Mouse (Mus musculus): ENCODE data around the gene Cemip2. TPM values are rescaled to one million over a fixed set of nuclear protein-coding genes. Genes with fewer than 3 reads are reported as not detected.
"Not testable (repeated sequence)": the region's sequence is repeated elsewhere in the genome, so short reads cannot be mapped to it uniquely, and the experiment has no call there.

Gene Cemip2
- total RNA-seq, 2 experiments from 2014 or later: 12.3 to 15.9 TPM

DNA sequence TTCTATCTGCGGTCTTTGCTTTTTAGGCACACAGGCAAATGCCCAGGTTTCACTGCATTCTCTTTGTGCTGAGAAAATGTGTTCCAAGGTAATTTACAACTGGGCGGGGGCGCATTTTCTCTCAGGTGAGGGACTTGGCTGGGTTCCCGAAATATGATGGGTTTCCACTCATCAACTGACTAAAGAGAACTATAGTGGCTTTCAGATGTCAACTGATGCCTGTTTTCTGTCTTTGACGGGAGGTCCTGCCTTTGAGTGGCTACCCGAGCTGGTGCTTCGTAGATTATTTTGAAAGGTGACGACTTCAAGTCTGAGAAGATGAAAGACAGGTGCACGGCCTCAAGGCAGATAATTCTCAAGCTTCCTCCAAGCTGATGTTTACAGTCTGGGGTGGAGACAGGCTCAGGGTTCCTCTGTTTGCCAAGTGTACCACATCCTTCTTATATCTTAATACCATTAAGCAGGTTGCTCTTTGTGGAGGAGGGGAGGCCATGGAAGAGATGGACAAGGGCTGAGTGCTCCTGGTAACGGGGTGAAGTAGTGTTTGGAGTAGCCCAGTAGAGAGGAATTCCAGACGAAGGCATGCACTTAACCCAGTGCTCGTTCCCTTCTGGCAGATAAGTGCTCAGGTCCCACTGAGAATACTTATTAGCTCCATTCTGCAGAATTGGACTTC lies 80.8 kb downstream of the Cemip2 start:
- intact Hi-C loops (cut with DNase I): no loop called here

DNA sequence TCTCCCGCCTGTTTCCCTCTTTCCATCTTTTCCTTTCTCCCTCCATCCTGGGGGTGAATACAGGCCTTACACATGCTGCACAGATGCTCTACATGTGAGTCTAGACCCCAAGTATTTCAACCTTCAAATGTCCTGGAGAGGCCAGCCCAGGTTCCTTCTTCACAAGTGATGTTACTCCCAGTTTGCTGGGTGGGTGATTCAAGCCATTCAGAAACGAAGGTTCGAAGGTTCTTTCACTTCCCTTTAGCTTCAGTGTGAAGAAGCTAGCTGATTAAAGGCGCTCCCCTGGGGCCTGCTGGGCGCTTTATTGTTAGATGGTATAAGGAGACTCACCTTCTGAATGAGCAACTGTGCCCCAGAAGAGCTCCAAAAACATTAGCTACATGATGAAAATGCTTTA lies 82.0 kb downstream of the Cemip2 start:
- DNase-seq (ENCODE audit: low spot score in 2 of 2): no peak
- intact Hi-C loops (cut with DNase I): no loop called here

More for the DNA sequence above, 80.8 kb downstream of the Cemip2 start:
- no peak for DNase-seq (ENCODE audit: low spot score in 2 of 2)

DNA sequence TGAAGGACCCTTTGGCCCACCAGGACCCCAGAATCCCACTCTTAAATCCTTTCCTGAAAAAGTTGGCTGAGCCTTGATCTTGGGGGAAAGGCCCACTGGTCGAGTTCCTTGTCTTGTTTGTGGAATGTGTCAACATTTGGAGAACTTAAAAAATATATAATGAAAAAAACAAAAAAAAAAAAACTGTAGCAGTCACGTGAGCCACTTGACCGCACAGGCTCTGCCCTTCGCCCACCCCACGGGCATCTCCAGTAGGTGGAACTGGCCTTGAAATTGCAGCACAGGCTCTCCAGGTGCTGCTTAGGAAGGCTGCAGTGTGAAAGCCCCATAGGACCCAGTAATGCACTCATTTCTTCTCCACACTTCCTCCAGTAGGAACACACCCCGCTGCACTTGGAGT lies 82.8 kb downstream of the Cemip2 start:
- no peak for DNase-seq (ENCODE audit: low spot score in 2 of 2)
- intact Hi-C loops (cut with DNase I): no loop called here

DNA sequence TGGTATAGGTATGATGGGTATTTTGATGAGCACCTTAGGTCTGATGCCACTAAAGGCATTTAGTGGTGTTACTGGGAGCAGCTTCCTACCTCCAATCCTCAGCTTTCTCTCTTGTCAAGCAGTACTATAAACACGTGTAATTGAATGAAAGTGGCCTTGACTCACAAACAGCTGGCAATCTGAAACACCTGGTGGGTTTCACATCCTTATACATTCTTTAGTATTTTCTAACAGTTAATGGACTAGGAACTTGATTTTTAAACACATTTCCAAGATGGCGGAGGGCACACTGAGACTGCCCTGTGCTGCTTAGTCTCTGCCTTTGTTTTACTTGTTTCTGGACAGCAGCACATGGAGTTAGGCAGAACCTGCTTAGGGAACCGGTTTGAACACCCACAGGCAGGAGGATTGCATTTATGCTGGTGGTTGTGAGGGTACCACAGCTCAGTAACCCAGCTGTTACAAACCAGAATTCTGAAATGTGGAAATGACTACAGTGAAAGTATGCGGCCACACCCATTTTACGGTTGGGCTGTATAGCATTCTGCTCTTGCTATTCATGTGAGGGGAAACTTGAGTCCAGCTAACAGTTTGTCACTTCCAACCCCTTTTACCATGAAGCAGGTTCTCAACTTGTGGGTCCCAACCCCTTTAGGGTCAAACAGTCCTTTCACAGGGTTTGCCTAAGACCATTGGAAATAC lies 84.3 kb downstream of the Cemip2 start:
- no peak for DNase-seq (ENCODE audit: low spot score in 2 of 2)
- intact Hi-C loops (cut with DNase I): no loop called here

DNA sequence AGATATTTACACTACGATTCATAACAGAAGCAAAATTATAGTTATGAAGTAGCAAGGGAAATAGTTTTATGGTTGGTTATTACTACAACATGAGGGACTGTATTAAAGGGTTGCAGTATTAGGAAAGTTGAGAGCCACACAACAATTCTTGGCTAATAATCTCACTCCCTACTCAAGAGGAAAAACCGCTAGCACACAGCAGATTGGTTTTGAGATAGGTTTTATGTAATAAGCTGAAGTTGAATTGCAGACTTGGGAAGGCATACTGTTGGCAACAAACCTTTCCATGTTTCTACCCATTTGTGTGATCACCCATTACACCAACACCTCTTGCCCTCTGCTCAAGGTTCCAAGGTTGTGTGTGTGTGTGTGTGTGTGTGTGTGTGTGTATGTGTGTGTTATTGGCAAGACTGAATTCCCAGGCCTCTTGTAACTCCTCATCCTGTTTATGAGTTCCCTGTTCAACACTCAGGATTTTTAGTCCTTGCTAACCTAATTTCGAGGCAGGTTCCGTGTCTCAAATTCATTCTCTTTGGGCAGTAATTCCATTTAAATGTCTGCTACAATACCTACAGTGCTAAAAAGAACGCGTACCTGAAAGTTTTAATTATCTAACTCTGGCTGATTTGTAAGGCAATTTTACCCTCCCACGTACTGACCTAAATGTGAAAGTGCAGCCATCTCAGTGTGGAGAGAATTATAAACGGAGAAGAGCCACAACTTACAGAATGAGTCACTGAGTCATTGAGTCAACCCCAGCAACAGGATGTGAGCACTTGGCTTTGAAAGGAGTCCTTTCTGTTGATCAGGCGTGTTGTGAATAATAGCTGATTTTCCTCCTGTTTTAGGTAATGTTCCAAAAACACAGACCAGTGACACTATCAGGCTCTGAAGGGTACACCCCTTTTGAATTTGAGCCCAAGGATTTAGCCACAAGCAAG lies 85.1 kb downstream of the Cemip2 start:
- intact Hi-C loops (cut with DNase I): no loop called here
- DNase-seq (ENCODE audit: low spot score in 2 of 2): no peak

DNA sequence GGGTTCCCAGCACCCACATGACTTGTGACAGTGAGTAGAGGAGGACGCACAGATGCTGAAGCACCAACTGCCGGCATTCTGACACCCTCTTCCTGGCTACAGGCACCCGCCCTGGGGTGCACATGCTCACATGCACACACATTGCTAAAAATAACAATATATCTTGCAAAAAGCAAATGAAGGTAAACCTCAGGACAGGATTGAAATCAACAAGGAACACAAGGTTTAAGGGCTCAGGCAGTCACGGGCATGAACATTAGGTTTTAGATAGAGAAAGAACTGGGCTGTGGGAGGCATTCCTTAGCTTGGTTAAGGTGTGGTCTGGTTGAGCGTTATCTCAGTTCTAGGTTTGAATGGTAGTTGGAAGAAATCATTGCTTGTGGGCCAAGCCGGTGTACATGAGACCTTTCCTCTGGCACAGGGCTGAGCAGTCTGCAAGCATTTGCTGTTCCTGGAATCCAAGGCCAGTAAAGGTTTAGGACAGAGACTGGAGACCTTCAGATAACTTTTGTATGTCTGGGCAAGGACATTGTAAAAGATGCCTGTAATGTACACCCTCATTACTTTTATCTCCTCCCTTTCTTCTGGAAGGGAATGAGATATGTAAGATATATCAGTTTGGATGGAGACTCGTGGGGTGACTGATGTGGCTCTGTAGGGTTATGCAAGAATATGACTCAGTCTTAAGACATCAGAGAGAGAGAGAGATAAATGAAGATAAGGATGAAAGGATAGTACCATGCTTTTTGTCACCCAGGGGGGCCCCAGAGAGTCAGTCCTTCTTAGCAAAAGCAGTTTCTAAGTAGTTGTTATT lies 87.3 kb downstream of the Cemip2 start:
- no peak for DNase-seq (ENCODE audit: low spot score in 2 of 2)
- intact Hi-C loops (cut with DNase I): no loop called here

DNA sequence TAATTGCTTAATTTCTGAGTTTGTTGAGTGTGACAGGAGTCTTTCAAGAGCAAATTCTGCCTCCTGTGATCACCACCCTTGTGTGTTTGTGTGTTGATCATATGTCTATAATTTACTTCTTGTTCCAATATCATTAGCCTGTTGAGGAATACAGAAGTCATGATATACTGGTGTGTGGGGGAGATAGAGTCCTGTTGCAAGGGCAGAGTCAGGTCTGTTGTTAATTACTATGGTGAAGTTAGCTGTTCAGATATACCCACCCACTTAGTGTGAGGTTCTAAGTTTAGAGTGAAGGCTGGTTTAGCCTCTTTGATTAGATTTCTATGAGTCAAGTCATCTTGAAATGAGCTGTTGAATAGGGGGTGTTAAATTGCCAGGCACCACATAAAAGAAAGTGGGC lies 88.0 kb downstream of the Cemip2 start:
- intact Hi-C loops (cut with DNase I): no loop called here
- no peak for DNase-seq (ENCODE audit: low spot score in 2 of 2)

DNA sequence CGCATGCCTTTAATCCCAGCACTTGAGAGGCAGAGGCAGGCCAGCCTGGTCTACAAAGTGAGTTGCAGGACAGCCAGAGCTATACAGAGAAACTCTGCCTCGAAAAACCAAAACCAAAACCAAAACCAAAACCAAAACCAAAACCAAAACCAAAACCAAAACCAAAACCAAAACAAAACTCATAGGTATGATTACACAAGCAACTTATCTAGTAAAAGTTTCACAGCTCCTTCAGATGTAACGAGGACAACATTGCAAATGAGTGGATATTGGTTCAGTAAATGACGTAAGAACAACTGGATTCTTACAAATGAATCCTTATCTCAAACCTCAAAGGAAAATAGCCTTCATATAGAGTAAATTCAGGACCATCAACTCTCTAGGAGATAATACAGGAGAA lies 88.6 kb downstream of the Cemip2 start:
- intact Hi-C loops (cut with DNase I): not testable (repeated sequence)

DNA sequence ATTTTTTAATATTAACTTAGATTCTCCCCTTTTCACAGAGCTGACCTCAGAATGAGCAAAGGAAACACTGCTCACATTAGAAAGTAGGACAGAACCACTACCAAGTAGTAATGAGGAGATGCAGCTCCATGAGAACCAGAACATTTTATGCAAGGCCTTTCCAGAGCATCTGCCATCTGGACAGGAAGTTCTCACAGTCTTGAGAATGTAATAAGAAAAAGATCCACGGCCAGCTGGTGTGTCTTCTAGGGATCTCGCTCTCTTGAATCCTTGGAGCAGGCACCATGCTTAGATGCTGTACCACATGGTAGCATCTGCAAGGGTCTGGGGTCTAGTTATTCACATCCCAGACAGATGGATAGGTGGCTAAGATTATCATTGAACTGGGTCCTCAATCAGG lies 90.3 kb downstream of the Cemip2 start:
- DNase-seq (ENCODE audit: low spot score in 2 of 2): no peak

More for the DNA sequence above, 88.6 kb downstream of the Cemip2 start:
- DNase-seq (ENCODE audit: low spot score in 2 of 2): not testable (repeated sequence)

DNA sequence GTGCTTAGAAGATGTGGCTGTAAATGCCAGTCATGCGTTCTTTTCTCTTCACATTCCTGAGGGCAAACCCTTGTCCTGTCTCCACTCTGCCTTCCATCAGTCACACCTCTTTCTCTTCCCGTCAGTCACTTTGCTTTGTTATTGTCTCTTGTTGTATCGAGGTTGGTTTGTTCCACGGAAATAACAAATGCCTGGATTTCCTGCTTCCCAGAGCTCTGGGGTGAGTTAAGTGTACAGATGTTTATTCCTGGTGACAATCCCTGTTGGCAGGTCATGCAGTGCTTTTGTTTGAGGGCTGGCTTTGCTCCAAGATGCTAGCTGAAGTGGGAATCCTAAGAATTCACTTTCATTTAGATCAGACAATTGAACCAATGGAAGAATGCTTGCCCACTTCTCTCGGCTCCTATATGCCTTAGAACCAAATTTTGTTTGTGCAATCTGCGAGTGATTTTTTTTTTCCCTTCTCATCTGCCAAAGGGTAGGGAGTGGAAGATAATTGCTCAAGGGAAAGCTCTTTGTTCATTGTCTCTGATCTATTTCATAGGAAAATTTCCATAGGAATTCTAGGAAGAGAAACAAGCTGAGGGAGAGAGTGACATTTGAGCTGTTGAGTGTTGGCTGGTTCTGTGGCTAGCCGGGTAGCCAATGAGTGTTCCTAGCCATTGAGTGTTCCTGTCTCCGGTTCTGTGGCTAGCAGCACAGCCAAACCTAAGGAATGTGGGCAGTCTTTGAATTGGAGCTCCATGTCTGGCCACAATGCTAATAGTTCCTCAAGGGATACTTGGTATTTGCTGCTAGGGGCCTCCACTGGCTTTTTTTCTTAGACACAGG lies 104.2 kb downstream of the Cemip2 start:
- intact Hi-C loops (cut with DNase I): no loop called here
- DNase-seq (ENCODE audit: low spot score in 2 of 2): no peak

More for the DNA sequence above, 90.3 kb downstream of the Cemip2 start:
- intact Hi-C loops (cut with DNase I): no loop called here

DNA sequence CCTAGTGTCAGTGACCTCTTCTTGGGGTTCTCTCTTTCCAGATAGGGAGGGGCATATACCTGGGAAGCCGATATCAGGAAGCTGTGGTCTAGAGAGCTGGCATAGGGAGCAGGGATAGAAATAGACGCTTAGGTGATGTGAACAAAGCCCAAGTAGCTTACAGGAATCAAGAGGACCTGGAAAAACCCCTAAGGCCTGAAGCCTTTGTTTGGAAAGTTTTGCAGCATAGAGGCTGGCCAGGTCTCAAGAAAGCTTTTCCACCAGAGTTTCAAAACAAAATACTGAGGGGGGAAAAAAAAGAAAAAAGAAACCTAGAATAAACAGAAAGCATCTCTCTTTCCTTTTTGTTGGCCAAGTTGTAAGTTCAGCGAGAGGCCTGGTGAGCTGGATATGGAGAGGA lies 104.9 kb downstream of the Cemip2 start:
- intact Hi-C loops (cut with DNase I): no loop called here
- DNase-seq (ENCODE audit: low spot score in 2 of 2): no peak

DNA sequence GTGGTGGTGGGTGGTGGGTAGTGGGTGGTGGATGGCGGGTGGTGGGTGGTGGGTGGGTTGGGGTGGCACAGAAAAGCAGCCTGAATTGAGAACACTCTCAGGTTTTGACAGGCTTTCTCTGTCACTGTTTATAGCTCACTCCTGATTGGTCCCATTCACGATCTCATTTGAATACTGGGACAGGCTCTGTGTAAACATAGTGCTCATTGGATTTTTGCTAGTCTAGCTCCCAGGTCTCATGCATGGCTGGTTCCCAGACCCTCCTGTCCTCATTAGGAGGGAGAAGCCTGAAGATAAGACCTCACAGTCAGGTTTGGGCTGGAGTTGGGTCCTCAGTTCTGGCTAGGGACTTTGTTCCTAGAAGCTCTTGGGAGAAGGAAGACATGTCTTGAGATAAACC lies 105.8 kb downstream of the Cemip2 start:
- intact Hi-C loops (cut with DNase I): no loop called here

DNA sequence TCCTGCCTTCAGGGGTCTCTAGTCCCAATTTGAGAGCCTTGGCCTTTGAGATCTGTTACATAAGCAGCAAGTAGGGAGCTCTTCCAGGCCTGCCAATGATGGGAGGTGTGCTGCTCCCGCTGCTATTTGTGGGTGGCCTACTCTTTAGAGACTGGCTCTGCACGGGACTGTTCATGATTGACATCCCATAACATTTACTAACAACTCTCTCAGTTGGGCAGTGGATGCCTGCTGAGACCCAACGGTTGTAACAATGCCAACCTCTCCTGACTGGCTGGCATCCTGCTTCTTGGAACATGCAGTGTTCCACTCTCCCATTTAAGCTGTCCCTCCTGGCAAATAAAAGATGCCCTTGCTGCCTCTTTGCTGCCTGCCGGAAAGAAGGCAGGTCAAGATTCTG lies 106.2 kb downstream of the Cemip2 start:
- intact Hi-C loops (cut with DNase I): no loop called here
- no peak for DNase-seq (ENCODE audit: low spot score in 2 of 2)

More for the DNA sequence above, 105.8 kb downstream of the Cemip2 start:
- no peak for DNase-seq (ENCODE audit: low spot score in 2 of 2)

DNA sequence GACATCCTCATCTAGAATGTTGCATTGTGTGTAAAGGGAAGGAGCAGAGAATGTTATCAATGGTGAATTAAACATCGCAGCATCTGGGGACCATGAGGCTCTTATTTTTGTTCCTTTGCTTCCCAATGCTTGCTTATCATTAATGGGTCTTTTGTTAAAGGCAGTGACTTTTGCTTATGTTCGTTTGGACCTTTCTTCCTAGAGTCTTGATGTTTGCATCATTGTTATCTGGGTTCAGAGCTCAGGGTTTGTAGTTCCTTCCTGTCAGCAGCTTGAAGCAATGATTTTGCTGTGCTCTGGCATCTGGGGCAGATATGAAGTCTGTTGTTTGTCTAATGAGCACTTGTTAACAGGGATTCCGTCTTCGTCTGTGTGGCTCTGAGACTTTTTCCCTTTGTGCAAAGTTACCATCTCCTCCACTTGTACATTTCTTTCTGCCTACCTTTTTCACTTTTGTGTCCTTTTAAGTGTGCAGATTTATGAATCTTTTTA lies 108.1 kb downstream of the Cemip2 start:
- intact Hi-C loops (cut with DNase I): no loop called here

DNA sequence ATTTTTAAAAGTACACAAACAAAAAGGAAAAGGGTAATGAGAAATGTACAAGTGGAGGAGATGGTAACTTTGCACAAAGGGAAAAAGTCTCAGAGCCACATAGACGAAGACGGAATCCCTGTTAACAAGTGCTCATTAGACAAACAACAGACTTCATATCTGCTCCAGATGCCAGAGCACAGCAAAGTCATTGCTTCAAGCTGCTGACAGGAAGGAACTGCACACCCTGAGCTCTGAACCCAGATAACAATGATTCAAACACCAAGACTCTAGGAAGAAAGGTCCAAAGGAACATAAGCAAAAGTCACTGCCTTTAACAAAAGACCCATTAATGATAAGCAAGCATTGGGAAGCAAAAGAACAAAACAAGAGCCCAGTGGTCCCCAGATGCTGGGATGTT lies 112.6 kb downstream of the Cemip2 start:
- intact Hi-C loops (cut with DNase I): no loop called here
- no peak for DNase-seq (ENCODE audit: low spot score in 2 of 2)

More for the DNA sequence above, 108.1 kb downstream of the Cemip2 start:
- no peak for DNase-seq (ENCODE audit: low spot score in 2 of 2)

DNA sequence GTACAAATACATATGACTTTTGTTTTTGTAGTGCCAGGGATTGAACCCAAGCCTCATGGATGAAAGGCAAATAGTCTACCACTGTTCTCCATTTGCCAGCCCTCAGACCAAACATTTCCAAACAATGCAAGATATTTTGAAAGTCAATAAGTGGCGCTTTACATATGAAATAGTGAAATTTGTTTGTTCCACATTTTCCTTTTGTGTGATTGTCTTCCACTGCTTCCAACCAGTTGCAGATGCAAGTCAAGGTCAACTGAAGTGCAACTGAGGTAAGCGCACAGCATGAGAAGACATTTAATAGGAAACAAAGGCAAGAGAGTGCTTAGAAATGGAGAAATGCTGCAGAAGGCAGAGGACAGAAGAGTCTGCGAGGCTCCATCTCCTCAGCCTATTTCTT lies 116.7 kb downstream of the Cemip2 start:
- no peak for DNase-seq (ENCODE audit: low spot score in 2 of 2)
- intact Hi-C loops (cut with DNase I): no loop called here

DNA sequence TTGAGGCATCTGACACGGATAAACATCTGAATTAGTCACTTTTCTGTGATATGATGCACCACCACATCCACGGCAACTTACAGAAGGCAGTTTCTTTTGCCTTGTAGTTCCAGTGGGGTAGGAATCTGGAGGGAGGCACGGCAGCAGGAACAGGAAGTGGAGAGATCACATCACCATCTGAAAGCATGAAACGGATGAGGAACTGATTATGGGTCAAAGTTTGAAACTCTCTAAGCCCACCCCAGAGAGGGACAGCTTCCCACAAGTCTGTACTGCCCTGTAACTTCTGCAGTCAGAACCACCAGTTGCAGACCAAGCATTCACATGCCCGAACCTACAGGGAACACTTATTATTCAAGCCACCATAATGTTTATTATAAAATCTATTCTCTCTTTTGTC lies 117.4 kb downstream of the Cemip2 start:
- no peak for DNase-seq (ENCODE audit: low spot score in 2 of 2)
- intact Hi-C loops (cut with DNase I): no loop called here

DNA sequence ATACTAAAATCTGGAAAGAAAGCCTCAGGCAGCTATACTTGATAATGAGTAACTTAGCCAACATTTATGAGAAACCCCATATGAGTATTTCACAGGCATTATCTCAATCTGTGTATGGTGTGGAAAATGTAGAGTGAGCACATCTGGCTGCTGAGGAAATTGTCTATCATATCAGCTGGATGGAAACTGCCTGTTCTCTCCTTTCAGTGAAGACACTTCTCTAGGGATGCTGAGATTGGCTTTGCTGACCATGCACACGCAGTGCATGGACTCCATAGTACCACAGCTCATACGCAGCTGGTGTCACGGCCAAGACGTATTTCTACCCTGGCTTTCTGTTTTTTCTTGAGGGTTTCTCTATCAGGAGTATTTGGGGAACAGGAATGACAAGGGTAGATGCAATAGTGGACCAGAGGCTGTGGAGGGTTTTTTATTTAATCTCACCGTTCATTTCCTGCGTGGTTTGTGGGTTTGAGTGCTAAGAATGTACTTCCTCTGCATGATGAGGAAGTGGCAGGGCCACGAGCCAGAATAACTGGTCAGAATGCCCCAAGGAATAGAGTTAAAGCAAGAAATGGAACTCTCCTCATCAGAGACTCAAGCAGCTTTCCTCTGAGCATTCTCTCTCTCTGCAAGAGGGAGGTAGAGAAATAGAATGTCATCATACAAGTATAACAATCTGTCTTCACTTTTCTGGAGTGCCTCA lies 119.1 kb downstream of the Cemip2 start:
- intact Hi-C loops (cut with DNase I): no loop called here

More for the DNA sequence above, 119.1 kb downstream of the Cemip2 start:
- DNase-seq (ENCODE audit: low spot score in 2 of 2): no peak

All from left cerebral cortex, postnatal 36 days (tissue).